Mouse (Mus musculus): ENCODE measurements around the gene Tmub2. TPM values are rescaled to one million over a fixed set of nuclear protein-coding genes. Genes with fewer than 3 reads are reported as not detected.

Gene Tmub2
- polyA plus RNA-seq, 1 experiment from 2014 or later, result 66.7 TPM

- Histone ChIP-seq H3K27ac (ENCODE audit: low read length) (no peak overlapping the region), H3K9me3 (ENCODE audit: low read length) (no peaks in the 10 kb centered on the region), H3K4me2 (replicated peaks; ENCODE audit: low read depth, low read length) (no peak overlapping the region), H3K27me3 (ENCODE audit: insufficient read depth, low read length) (no peaks in the 10 kb centered on the region), H3K4me1 (ENCODE audit: insufficient read depth, low read length) (peaks cover 20% of the 10 kb centered on the region), H3K9ac (replicated peaks; ENCODE audit: low read length) (no peak overlapping the region), H3K36me3 (ENCODE audit: insufficient read depth, low read length) (peaks cover 56% of the 10 kb centered on the region), H3K4me3 (ENCODE audit: low read length) (no peak overlapping the region)
- 67% methylated on average over 2 of the region's 2 CpGs for WGBS
- no peak for ATAC-seq (ENCODE audit: low FRiP score, low TSS enrichment)
Observed at GRCm38 (mm10) chr11:102288913-102289312, 4.2 kb downstream of the Tmub2 start.

DNA sequence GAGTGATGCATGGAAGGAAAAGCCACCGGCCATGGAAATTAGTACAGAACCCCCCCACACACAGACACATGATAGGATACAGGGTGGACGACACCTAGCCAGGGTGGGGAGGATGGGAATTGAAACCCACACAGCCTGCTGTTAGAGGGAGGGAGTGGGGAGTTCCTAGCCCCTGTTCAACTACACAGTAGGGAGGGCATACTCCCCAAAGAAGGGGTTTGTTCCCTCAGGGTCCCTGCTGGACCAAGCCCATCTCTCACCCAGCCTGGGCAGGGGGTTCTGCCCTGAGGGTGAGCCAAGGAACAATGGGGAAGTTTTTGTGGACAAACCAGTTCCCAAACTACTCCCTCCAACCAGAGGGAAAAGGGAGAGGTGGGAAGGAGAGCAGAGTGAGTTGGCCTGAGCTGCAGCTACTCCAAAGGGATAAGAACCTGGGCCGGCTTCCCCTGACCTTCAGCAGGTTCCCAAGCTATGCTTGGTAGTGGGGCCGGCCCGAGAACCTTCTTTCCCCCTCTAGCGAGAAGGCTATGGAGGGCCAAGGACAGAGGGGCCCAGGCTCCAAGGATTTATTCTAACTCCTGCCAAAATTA lies 4.9 kb downstream of the Tmub2 start:
- no peaks in the 10 kb centered on the region for H3K27me3 ChIP-seq (ENCODE audit: insufficient read depth, low read length)
- no peak overlapping the region for H3K27ac ChIP-seq (ENCODE audit: low read length)
- H3K36me3 ChIP-seq (ENCODE audit: insufficient read depth, low read length), result peaks cover 59% of the 10 kb centered on the region
- no peak for ATAC-seq (ENCODE audit: low FRiP score, low TSS enrichment)
- H3K4me2 ChIP-seq (replicated peaks; ENCODE audit: low read depth, low read length), result no peak overlapping the region
- H3K4me3 ChIP-seq (ENCODE audit: low read length), result no peak overlapping the region
- no peak overlapping the region for H3K9ac ChIP-seq (replicated peaks; ENCODE audit: low read length)
- H3K9me3 ChIP-seq (ENCODE audit: low read length), result no peaks in the 10 kb centered on the region
- H3K4me1 ChIP-seq (ENCODE audit: insufficient read depth, low read length), result peaks cover 20% of the 10 kb centered on the region
- WGBS, result 49% methylated on average over 6 of the region's 6 CpGs

GRCm38 (mm10) chr11:102290141-102290540 lies 5.4 kb downstream of the Tmub2 start:
- no peak overlapping the region for H3K4me2 ChIP-seq (replicated peaks; ENCODE audit: low read depth, low read length)
- peaks cover 26% of the 10 kb centered on the region for H3K4me1 ChIP-seq (ENCODE audit: insufficient read depth, low read length)
- no peak overlapping the region for H3K9ac ChIP-seq (replicated peaks; ENCODE audit: low read length)
- peaks cover 59% of the 10 kb centered on the region for H3K36me3 ChIP-seq (ENCODE audit: insufficient read depth, low read length)
- no peaks in the 10 kb centered on the region for H3K27me3 ChIP-seq (ENCODE audit: insufficient read depth, low read length)
- no peak overlapping the region for H3K4me3 ChIP-seq (ENCODE audit: low read length)
- 83% methylated on average over 4 of the region's 4 CpGs for WGBS
- no peak for ATAC-seq (ENCODE audit: low FRiP score, low TSS enrichment)
- H3K27ac ChIP-seq (ENCODE audit: low read length), result no peak overlapping the region
- no peaks in the 10 kb centered on the region for H3K9me3 ChIP-seq (ENCODE audit: low read length)

DNA sequence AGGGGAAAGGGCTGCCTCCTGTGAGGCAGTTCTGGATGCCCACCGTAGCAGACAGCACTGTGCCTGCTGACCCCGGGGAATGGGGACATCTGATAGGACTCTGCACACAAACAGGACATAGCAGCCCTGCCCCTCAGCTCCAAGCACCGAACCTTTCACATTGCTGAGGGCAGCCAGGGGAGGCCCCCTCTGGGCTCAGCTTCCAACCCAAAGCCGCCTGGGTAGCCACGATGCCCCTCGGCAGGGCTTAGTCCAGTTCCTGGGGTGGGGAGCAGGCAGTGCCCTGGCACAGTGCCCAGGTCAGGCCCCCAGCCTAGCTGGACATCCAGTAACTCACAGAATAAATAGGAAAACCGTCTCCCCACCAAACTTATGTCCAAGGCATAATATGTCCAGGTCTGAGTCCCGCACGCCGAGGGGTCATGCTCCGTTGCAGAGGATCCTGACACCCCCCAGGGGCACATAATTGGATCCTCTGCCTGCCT lies 6.4 kb downstream of the Tmub2 start:
- H3K9ac ChIP-seq (replicated peaks; ENCODE audit: low read length), result no peak overlapping the region
- no peaks in the 10 kb centered on the region for H3K9me3 ChIP-seq (ENCODE audit: low read length)
- H3K4me2 ChIP-seq (replicated peaks; ENCODE audit: low read depth, low read length), result no peak overlapping the region
- H3K27ac ChIP-seq (ENCODE audit: low read length), result no peak overlapping the region
- peaks cover 59% of the 10 kb centered on the region for H3K36me3 ChIP-seq (ENCODE audit: insufficient read depth, low read length)
- no peak overlapping the region for H3K4me3 ChIP-seq (ENCODE audit: low read length)
- 82% methylated on average over 11 of the region's 11 CpGs for WGBS
- no peaks in the 10 kb centered on the region for H3K27me3 ChIP-seq (ENCODE audit: insufficient read depth, low read length)
- ATAC-seq (ENCODE audit: low FRiP score, low TSS enrichment), result no peak
- peaks cover 24% of the 10 kb centered on the region for H3K4me1 ChIP-seq (ENCODE audit: insufficient read depth, low read length)

GRCm38 (mm10) chr11:102293971-102294370 lies 9.2 kb downstream of the Tmub2 start:
- Histone ChIP-seq H3K27ac (ENCODE audit: low read length) (no peak overlapping the region), H3K4me1 (ENCODE audit: insufficient read depth, low read length) (peaks cover 26% of the 10 kb centered on the region), H3K36me3 (ENCODE audit: insufficient read depth, low read length) (peaks cover 41% of the 10 kb centered on the region), H3K4me2 (replicated peaks; ENCODE audit: low read depth, low read length) (no peak overlapping the region), H3K9me3 (ENCODE audit: low read length) (no peaks in the 10 kb centered on the region), H3K9ac (replicated peaks; ENCODE audit: low read length) (no peak overlapping the region), H3K27me3 (ENCODE audit: insufficient read depth, low read length) (no peaks in the 10 kb centered on the region), H3K4me3 (ENCODE audit: low read length) (no peak overlapping the region)
- 92% methylated on average over 13 of the region's 13 CpGs for WGBS
- no peak for ATAC-seq (ENCODE audit: low FRiP score, low TSS enrichment)

DNA sequence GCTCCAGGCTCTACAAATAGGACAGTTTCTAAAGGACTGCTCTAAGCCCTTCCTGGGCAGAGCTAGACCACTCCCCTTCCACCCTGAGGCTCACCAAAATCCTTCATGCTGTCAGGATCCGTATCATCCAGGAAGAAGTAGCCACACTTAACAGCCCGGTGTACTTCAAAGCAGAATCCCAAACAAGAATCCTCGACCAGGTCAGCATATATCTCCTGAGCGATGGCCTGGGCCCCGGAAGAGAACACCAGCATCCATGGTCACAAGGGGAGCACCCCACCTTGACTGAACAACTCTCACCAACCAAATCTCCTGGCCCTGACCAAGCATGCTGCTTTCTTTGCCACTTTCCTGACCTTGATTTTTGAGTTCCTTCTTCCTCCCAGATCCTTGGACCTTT lies 9.7 kb downstream of the Tmub2 start:
- Histone ChIP-seq H3K27ac (ENCODE audit: low read length) (no peak overlapping the region), H3K4me2 (replicated peaks; ENCODE audit: low read depth, low read length) (no peak overlapping the region), H3K27me3 (ENCODE audit: insufficient read depth, low read length) (no peaks in the 10 kb centered on the region), H3K4me1 (ENCODE audit: insufficient read depth, low read length) (peaks cover 24% of the 10 kb centered on the region), H3K9ac (replicated peaks; ENCODE audit: low read length) (0 out of 2 replicates have a peak overlapping the region, but pooled peaks have one; percentile 92), H3K36me3 (ENCODE audit: insufficient read depth, low read length) (peaks cover 39% of the 10 kb centered on the region), H3K4me3 (ENCODE audit: low read length) (no peak overlapping the region), H3K9me3 (ENCODE audit: low read length) (no peaks in the 10 kb centered on the region)
- ATAC-seq (ENCODE audit: low FRiP score, low TSS enrichment), result no peak
- 67% methylated on average over 5 of the region's 5 CpGs for WGBS

DNA sequence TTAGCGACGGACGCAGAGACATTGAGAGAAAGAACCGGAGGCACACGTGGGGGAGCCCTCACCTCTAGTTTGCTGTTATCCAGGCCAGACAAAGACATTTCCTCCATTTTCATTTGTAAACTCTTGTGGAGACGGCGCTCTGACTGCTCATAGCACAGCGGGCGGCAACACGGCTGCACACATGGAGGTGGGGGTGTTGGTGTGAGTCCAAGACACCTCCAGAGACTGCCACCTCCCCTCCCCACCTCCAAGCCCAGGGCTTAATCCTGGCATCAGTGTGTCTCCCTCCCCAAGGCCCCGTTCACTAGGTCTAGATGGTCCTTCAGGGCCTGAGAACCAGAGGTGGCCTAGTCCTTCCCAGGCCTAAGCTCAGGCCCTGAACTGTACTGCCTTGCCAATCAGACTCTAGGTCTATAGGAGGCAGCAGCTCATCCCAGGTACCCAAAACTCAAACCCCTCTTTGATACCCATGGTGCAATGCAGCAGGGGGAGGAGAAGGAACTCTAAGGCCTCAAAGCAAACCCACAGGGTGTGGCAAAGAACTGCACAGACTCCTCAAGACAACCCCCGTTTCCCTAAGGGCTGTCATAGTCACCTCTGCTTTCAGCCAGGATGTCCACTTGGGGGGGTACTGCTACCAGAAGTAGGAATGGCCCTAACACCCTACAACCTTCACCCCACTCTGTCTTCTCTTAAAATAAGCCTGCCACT lies 10.3 kb downstream of the Tmub2 start:
- Histone ChIP-seq H3K4me1 (ENCODE audit: insufficient read depth, low read length) (peaks cover 23% of the 10 kb centered on the region), H3K27me3 (ENCODE audit: insufficient read depth, low read length) (no peaks in the 10 kb centered on the region), H3K36me3 (ENCODE audit: insufficient read depth, low read length) (peaks cover 39% of the 10 kb centered on the region), H3K9ac (replicated peaks; ENCODE audit: low read length) (peak overlapping the region; percentile 92), H3K4me2 (replicated peaks; ENCODE audit: low read depth, low read length) (peak overlapping the region; percentile 70), H3K4me3 (ENCODE audit: low read length) (peak overlapping the region; percentile 81), H3K27ac (ENCODE audit: low read length) (peak overlapping the region; percentile 99), H3K9me3 (ENCODE audit: low read length) (no peaks in the 10 kb centered on the region)
- WGBS, result 70% methylated on average over 12 of the region's 12 CpGs
- ATAC-seq (ENCODE audit: low FRiP score, low TSS enrichment), result 0 out of 2 replicates have a peak, but pooled peaks have one; percentile 1

GRCm38 (mm10) chr11:102295598-102296471 lies 11.1 kb downstream of the Tmub2 start:
- no peaks in the 10 kb centered on the region for H3K9me3 ChIP-seq (ENCODE audit: low read length)
- peaks cover 33% of the 10 kb centered on the region for H3K36me3 ChIP-seq (ENCODE audit: insufficient read depth, low read length)
- under 1% methylated on average over 33 of the region's 73 CpGs for WGBS
- peaks cover 23% of the 10 kb centered on the region for H3K4me1 ChIP-seq (ENCODE audit: insufficient read depth, low read length)
- peak; percentile 25 for ATAC-seq (ENCODE audit: low FRiP score, low TSS enrichment)
- H3K27ac ChIP-seq (ENCODE audit: low read length), result peak overlapping the region; percentile 99
- H3K4me2 ChIP-seq (replicated peaks; ENCODE audit: low read depth, low read length), result peak overlapping the region; percentile 70
- peak overlapping the region; percentile 81 for H3K4me3 ChIP-seq (ENCODE audit: low read length)
- H3K27me3 ChIP-seq (ENCODE audit: insufficient read depth, low read length), result no peaks in the 10 kb centered on the region
- peak overlapping the region; percentile 92 for H3K9ac ChIP-seq (replicated peaks; ENCODE audit: low read length)

DNA sequence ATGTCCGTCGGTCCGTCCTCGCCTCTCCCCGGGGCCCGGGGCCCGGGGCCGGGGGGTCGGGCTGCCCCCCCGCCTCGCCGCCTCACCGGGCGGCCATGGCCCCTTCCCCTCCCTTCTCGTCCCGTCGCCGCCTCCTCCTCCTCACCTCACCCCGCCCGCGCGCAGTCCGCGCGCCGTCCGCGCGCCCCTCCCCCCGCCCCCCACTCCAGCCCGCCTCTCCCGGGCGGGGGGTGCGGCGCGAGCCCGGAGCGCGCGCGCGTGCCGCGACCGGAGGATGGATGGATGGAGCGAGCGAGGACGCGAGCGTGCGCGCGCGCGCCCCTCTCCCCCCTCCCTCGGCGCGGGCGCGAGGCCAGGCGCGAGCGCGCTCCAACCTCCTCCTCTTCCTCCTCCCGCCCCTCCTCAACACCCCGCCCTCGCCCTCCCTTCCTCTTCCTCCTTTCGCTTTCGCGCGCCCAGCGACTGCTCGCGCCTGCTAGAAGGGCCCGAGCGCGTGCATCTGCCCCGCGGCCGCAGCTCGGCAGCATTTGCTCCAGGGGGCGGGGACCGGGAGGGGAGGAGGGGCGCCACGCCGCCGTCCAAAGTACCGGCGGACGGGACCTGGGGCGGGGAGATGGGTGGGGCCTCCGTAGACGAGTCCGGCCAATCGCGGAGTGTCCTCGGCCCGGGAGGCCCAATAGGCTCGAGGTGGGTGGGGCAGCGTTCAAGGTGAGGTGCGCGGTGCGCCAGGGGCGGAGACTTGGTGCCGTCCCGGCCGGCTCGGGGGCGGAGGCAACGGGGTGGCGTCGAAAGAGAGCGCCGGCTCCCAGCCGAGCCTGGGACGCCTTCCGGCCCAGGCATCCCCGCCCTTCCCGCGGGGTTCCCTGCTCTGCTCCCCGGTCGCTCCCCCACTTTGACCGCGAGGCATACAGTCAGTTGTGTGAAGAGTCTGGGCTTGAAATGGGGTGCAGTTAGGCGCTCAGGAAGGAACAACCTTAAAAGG lies 12.1 kb downstream of the Tmub2 start, which contains the start of gene Atxn7l3:
Atxn7l3 (minus strand) TSS at position 141 of the 982 bp plus-strand sequence.
- WGBS, result 0% methylated on average over 57 of the region's 125 CpGs
- ATAC-seq (ENCODE audit: low FRiP score, low TSS enrichment), result peak; percentile 96
- H3K9me3 ChIP-seq (ENCODE audit: low read length), result no peaks in the 10 kb centered on the region
- H3K27me3 ChIP-seq (ENCODE audit: insufficient read depth, low read length), result no peaks in the 10 kb centered on the region
- peak within 1 kb of the TSS; percentile 81 for H3K4me3 ChIP-seq (ENCODE audit: low read length)
- H3K36me3 ChIP-seq (ENCODE audit: insufficient read depth, low read length), result peaks cover 23% of the 10 kb centered on the region
- peak within 1 kb of the TSS; percentile 92 for H3K9ac ChIP-seq (replicated peaks; ENCODE audit: low read length)
- H3K4me1 ChIP-seq (ENCODE audit: insufficient read depth, low read length), result peaks cover 23% of the 10 kb centered on the region
- peak within 1 kb of the TSS; percentile 70 for H3K4me2 ChIP-seq (replicated peaks; ENCODE audit: low read depth, low read length)
- H3K27ac ChIP-seq (ENCODE audit: low read length), result peak within 1 kb of the TSS; percentile 99

Data from kidney, embryonic 16.5 days (tissue).